In the genomic region with DNA sequence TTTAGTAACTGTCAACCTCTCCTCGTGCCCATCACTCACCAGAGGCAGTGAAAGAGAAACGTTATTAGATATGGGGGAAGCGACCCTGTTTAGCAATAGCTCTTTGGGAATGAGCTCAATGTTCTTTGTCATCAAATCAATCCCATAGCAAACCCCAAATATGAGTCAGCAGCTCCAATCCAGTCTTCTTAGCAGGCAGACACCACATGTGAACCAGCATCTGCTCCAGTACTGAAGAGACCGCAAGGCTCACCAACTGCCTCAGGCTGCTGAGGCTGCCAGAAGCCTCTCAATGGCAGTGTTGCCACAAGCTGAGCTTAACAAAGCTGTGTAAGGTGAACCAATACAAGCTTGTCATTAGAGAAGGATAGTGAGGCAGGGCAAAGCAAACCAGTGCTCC, we compare ENCODE assay signal across 14 mouse cellular contexts.
"Had no signal": no experiment of that assay in that cellular context is flagged by ENCODE, and none has a peak within 500 bp of the region (broad histone marks: within the 10 kb centered on the region; RNA-seq: fewer than 3 reads in every experiment).

No protein-coding gene starts in this region.

- H3K4me1 ChIP-seq: midbrain, embryonic 15.5 days had no signal

- H3K27ac ChIP-seq: left cerebral cortex, adult 2 months; limb, embryonic 15.5 days; liver, embryonic 12.5 days; midbrain, embryonic 10.5 days; midbrain, embryonic 15.5 days; neural tube, embryonic 13.5 days had no signal

- H3K4me3 ChIP-seq: left cerebral cortex, adult 2 months; limb, embryonic 15.5 days; liver, embryonic 12.5 days; midbrain, embryonic 10.5 days; midbrain, embryonic 15.5 days; neural tube, embryonic 13.5 days had no signal

- H3K4me2 ChIP-seq: limb, embryonic 15.5 days; liver, embryonic 12.5 days; lung, embryonic 14.5 days; midbrain, embryonic 15.5 days; neural tube, embryonic 13.5 days had no signal

- ATAC-seq: liver, embryonic 12.5 days; midbrain, embryonic 15.5 days had no signal

- DNase-seq: kidney, postnatal 25 days; lung, embryonic 14.5 days; lung, postnatal 10 days; lung, postnatal 4 days; retina, postnatal 1 day; right cerebral cortex, postnatal 4 days; spleen, adult 18-20 months; thymus, postnatal 36 days had no signal

- H3K9ac ChIP-seq: limb, embryonic 15.5 days; liver, embryonic 12.5 days; lung, embryonic 14.5 days; midbrain, embryonic 15.5 days; neural tube, embryonic 13.5 days had no signal

- H3K36me3 ChIP-seq: limb, embryonic 15.5 days; liver, embryonic 12.5 days; midbrain, embryonic 10.5 days; midbrain, embryonic 15.5 days; neural tube, embryonic 13.5 days had no signal

- H3K27me3 ChIP-seq: limb, embryonic 15.5 days; liver, embryonic 12.5 days; midbrain, embryonic 15.5 days; neural tube, embryonic 13.5 days had no signal

- H3K9me3 ChIP-seq: limb, embryonic 15.5 days; liver, embryonic 12.5 days; midbrain, embryonic 10.5 days; midbrain, embryonic 15.5 days; neural tube, embryonic 13.5 days had no signal
